Mouse (Mus musculus) kidney, postnatal 14 days (tissue): ENCODE measurements at regions not wholly inside any gene's neighbourhood (a gene's known extent, or its start where the extent isn't known, plus 50 kb on each side); places are given as distances from the start of the nearest gene placed in this dataset.

Source experiments
- DNase-seq: peaks from one replicate; pipeline ENCODE4 v3.0.0; 2022; ENCODE audit warnings: mixed read lengths

DNA sequence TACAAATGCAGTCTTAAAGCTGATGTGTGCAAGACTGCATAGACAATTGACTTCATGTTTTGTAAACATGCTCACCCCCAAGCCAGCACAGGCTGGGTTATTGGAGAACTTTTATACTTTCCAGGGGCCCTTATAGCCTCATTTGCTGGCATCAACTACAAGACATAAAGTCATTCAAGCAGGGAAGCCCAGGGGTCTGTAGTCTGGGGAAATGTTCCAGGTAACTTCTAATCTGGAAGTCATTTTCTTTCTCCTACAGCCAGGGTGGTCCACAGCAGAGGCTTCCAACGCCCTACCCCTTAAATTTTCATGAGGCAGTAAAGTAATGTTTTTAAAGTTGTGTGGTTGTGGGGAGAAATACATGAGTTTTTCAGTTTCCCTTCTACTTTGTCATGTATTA is 272.1 kb upstream of the Npvf start:
- DNase-seq: no peak

DNA sequence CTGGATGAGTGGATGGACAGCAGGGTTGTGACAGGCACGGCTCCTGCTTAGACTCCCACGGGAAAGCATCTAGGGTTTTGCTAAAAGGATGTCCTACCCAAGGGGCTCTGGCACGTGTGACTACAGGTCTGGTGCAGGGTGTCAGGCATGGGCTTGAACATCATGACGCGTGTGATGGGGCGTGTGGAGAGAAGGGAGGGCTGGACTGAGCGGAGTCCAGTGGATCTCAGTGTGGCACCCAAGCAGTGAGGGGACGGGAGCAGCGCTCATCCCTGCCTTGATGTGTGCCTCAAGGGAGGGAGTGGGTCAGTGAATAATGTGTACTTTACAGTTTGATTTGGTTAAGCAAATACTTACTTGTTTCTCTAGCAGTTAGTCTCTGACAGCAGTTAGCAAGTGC is 275.3 kb upstream of the Npvf start:
- no peak for DNase-seq

DNA sequence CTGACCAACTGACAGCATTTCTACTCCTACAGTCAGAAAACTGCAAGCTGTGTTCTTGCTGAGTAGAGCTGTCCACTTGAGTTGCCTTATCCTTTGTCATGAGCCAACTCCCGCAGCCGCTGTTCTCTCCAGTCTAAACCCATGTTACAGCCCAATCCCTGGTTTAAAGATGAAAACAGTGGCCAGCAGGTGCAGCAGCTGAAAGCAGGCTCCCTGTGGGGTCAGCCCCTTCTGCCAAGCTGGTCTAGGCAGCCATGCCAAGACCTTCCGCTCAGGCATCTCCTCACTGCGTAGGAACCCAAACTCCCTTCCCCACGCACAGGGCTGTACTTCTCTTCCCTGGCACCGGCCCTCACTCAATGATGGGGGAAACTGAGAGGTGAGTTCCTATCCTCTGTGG is 279.3 kb upstream of the Npvf start:
- no peak for DNase-seq

DNA sequence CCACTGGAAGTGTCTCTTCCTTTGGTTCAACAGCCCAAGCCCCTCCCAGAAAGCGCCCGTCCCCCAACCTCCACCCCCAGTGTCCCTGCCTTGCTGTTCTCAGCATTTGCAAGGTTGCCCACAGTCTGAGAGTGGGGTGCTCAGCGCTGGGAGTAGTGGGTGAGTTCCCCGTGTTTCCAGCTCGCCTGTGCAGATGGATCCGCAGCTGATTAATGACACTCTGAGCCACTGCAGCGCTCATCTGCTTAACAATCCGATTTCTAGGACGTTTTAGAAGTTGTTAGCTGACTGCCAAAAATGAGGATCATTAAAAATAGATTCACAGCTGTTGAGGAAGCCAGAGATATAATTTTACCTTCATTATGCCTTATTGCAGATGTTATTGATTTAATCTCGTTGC is 280.0 kb upstream of the Npvf start:
- no peak for DNase-seq

DNA sequence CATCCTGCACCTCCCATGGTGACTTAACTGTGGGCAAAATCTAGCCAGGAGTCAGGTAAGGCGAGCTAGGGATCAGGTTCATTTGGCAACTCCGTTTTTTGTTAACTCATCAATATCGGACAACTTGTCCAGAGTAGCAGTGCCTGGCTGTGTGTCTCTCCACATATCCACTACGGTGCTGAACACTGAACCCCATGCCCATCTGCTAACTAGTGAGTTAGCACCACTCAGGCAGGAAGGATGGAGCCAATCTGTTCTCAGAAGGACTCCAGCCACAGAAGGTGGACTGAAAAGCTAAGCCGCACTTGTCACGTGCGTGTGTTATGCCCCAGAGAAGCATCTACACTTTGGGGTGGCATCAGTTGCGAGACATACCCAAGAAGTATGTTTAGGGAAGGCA is 282.1 kb upstream of the Npvf start:
- no peak for DNase-seq

DNA sequence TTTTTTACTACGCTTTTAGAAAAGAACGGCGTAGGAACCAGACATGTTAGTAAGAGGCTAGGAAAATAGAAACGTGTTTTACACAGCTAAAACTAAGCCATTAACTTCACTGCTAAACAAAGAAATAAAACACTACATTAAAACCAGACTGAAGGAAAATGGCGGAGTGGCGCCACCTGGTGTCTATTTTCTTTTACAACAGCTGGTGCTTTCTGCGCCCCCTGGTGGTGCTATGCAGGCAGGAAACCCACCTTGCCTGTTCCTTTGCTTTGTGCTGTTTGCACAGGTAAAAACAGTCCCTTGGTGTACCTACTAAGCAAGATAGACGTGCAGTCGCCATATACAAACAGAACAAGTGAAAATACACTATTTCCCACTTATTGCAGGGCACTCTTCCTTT is 282.9 kb upstream of the Npvf start:
- DNase-seq: peak; percentile 81

DNA sequence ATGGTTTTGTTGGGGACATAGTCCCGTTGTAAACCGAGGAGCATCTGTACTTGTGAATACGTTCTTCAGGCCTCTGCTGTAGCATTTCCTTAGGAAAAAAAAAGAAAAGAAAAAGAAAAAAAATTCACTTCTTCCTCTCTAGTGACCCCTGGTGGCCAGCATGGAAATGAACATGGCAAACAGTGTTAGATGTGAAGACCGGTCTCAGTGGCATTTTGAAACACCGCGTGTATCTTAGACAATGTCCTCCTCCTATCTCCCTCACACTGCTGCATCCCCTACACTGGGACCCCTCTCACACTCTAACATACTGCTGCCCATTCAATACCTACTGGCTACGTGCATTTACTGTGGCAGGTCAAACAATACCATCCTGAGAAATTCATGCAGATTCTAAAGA is 284.6 kb upstream of the Npvf start:
- no peak for DNase-seq

DNA sequence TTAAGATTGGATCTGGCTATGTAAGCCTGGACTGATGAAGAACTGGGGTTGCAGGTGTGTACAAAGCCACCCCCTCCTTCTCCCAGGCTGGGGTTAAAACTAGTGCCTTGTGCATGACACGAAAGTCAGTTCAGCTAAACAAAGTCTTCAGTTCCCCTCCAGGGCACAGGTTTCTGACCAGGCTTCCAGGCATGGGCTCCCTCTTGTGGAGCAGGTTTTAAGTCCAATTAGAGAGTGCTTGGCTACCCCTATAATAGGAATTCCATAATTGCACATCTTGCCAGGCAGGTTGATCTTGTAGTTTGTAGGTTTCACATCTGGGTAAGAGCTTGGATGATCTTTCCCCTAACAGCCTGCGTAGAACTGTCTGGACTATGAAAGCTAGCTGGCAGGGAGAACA is 285.2 kb upstream of the Npvf start:
- DNase-seq: peak; percentile 38

DNA sequence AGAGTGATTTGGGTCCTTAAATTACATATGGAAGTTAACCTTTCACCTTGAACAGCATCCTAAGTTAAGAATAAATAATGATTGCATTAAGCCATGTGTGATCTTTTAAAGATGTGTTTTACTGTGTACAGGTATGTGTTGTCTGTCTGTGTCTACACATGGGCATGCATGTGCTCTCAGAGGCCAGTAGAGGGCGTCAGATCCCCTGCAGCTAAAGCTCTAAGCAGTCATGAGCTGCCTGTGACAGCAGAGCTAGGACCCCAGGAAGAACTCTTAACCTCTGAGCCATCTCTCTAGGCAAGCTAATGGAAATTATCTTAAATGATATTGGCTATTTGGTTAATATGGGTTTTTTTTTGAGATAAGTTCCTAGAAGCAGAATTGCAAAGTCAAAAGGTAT is 285.9 kb upstream of the Npvf start:
- no peak for DNase-seq

DNA sequence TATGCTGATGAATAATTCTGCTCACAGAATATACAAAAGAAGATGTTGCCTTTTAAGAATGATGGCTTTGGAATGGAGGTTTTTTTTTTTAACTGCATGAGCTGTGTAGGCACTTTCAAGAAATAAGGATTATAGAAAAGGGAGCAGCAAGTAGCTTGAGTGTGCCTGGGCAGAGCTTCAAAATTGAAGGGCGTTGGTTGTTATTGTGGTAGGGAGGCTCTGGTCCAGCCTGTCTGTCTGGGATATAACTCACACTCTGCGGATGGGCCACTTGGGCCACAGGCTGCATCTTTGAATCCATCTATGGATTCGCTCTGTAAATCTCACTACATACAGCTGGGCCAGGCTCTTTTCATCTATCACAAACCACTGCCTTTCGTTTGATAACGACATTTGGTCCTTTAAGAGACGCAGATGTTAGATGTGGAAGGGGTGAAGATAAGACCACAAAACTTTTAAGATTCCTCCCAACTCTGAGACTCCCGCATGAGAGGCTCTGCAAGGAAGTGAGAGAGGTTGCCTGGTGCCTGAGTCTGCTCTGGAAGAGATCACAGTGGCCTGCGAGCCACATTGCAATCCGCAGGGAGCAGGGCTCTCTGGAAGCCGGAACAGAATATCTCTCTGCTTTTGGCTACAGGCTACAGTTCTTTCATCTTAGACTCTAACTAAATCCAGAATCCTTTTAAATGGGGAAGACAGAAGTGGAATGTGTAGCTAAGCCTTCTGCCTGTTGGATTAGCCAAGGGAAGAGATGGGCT is 286.6 kb upstream of the Npvf start:
- no peak for DNase-seq

DNA sequence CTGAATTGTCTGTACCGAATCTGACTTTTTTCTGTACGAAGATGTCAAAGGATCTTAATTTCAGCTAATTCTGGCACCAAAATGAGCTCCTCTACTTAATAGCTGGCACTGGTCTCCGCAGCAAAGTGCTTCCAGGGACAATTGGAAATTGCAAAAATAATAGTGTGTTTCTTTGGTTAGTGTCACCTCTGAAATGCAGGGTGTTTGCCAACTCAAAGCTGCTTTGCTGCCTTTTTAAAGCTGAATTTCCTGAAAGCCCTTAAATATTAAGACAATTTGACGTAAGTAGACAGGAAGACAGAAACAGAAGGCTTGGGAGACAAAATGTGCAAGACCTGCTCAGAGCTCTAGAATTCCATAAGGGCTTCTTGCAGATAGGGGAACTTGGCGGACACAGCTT is 288.5 kb upstream of the Npvf start:
- DNase-seq: no peak

- DNase-seq: no peak
These were observed 293.8 kb upstream of the Npvf start for GRCm38 (mm10) chr6:50948061-50948460.

DNA sequence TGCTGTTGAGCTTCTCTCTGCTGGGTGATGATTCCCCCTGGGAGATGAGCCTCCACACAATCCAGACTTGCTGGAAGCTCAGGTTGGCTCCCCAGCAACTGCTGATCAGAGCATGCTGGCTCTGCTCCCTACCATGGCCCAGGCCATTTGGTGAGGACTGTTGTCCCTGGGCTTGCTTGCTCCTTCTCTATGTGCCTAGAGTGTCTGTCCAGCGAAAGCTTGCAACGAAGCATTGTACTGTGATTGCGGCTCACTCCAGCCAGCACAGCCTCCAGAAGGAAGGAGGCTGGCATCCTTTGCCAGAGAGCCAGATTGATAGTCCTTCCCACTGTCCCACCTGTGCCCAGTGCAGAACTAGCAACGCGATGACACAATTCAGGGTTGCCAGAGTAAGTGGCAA is 295.1 kb upstream of the Npvf start:
- DNase-seq: no peak

DNA sequence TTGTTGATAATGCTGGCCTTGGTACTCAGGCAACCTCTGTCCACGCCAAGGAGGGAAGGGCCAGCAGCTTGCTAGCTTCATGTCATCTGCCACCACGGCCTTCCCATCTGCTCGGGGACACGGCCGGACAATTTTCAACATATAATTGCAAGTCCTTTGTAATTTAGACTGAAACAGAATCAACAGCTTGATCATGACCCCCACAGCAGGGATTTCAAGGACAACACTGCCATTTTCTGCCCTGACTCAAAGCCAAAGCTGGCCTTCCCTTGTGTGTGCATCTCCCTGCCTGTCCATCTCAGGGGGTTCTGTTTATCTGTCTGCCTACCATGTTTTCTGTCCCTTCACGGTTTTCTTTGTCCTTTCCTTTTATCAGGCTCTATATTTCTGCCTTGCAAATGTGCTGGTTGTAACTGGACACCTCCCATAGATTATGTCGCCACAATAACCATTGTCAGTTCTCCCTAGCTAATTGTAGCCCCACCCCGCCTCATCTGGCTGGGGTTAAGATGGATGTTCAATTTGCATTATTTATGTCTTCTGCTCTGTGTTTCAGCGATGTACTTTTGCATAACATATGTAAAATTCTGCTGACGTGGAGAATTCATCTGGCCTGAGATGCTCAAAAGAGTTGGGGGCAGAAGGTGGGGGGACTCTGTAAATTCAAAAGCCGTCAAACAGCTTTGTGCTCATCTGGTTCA is 295.8 kb upstream of the Npvf start:
- no peak for DNase-seq

- no peak for DNase-seq
These were observed 303.2 kb upstream of the Npvf start for GRCm38 (mm10) chr6:50957328-50957900.

DNA sequence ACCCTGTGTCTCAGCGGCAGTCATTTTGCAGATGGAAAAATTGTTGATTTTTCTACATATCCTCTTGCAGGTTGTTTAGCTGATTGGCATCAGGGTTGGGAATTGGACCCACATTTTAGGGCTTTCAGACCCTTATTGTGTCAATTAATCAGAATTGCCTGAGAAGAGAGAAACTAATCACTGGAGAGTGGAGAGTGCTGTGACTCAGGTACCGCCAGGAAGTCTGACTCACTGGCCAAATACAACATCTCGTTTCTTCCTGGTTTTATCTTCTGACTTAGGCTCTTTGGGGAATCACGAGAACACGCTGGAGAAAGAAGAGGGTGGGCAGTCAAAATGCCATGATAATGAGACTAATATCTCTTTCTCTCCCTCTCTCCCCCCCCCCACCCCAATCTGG is 306.1 kb upstream of the Npvf start:
- no peak for DNase-seq

- no peak for DNase-seq
These were observed 307.4 kb upstream of the Npvf start for GRCm38 (mm10) chr6:50961592-50961991.

GRCm38 (mm10) chr6:50968546-50968945 is 314.3 kb upstream of the Npvf start:
- no peak for DNase-seq

DNA sequence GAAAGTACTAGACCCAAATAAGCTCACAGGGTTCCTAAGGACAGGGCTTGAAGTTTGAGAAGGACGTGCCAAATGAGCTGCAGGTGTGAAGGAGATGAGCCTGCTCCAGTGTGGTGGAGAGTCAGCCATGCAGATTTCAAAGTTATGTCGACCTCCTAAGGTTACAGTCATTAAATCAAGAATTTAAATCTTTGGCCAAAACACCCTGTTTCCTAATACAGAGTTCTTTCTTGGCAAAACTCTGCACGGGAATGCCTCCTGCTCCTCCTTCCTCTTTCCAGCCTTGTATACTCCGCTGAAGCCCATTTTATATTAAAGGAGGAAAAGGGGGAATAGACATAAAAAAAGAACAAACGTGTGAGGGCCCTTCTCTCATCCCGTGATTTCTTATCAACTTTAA is 315.1 kb upstream of the Npvf start:
- DNase-seq: no peak

- no peak for DNase-seq
These were observed 315.8 kb upstream of the Npvf start for GRCm38 (mm10) chr6:50969997-50970396.

DNA sequence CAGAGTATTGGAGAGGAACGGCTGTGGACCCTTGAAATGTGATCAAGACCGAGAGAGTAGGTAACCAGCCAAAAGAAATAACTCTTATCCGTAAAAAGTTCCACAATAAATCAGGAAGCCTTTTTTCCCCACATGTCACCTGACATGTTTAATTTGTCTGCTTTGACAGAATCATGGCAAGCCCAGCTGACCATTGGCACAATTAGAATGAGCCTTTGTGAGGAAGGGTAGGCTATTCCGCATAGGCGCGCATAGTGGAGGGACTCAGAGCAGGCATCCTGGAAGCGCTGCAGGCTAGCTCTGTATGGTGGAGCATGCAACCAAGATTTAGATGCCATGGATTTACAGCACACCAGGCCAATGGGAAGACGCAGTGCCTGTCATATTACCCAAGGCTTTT is 316.5 kb upstream of the Npvf start:
- no peak for DNase-seq

- no peak for DNase-seq
These were observed 318.0 kb upstream of the Npvf start for GRCm38 (mm10) chr6:50972268-50972667.

GRCm38 (mm10) chr6:50973231-50973654 is 319.0 kb upstream of the Npvf start:
- DNase-seq: peak; percentile 77

DNA sequence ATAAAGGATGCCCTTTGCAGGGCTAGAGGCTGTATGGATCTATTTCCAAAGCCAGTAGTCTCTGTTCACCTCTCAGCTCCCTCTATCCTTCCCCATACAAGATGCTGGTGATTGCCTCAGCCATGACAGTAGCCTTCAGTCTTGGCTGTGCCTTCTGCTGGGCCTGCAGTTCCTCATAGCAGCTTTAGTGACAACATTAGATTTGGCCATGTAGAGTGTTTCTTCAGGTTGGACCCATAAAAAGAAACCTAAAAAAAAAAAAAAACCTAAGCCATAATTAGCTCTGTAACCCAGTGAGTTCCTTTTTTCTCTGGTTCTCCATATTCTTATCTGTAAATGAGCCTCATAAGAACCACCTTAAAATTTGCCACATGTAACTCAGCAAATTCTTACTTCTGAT is 319.6 kb upstream of the Npvf start:
- DNase-seq: no peak
